Mouse (Mus musculus) intestine, postnatal 0 days (tissue): Measurements from ENCODE around the gene Prkar2a. TPM values are rescaled to one million over a fixed set of nuclear protein-coding genes. Genes with fewer than 3 reads are reported as not detected.
"Not testable (repeated sequence)": the region's sequence is repeated elsewhere in the genome, so short reads cannot be mapped to it uniquely, and the experiment has no call there.

Experiments
- ATAC-seq: fragments of 200-750 bp; cut with Nextera tagmentation; 2 replicates; pipeline ENCODE4 v1.8.0; 2017; ENCODE audit warnings: mild to moderate bottlenecking, moderate TSS enrichment, moderate library complexity
- H3K27ac ChIP-seq: fragments of 300-500 bp; sonication (generic); 2 replicates; pipeline ENCODE4 v1.5.1; 2014; ENCODE audit warnings: mild to moderate bottlenecking, low read depth, low read length, moderate library complexity
- H3K27me3 ChIP-seq: fragments of 300-500 bp; sonication (generic); replicated peaks from 2 replicates; pipeline ENCODE4 v1.6.1; 2014; ENCODE audit warnings: low read length, mixed read lengths; ENCODE audit not compliant: control insufficient read depth, insufficient read depth
- H3K36me3 ChIP-seq: fragments of 300-500 bp; sonication (generic); 2 replicates; pipeline ENCODE4 v1.6.1; 2014; ENCODE audit warnings: mild to moderate bottlenecking, moderate library complexity; ENCODE audit not compliant: control insufficient read depth, insufficient read depth
- H3K4me1 ChIP-seq: fragments of 300-500 bp; sonication (generic); replicated peaks from 2 replicates; pipeline ENCODE4 v1.6.1; 2014; ENCODE audit warnings: antibody characterized with exemption, low read length, mixed read lengths; ENCODE audit not compliant: control insufficient read depth, insufficient read depth
- H3K4me2 ChIP-seq: fragments of 300-500 bp; sonication (generic); replicated peaks from 2 replicates; pipeline ENCODE4 v1.6.1; 2014; ENCODE audit warnings: low read depth, mild to moderate bottlenecking, moderate library complexity
- H3K4me3 ChIP-seq: fragments of 300-500 bp; sonication (generic); 2 replicates; pipeline ENCODE4 v1.5.1; 2014; ENCODE audit warnings: low read depth, low read length
- H3K9ac ChIP-seq: fragments of 300-500 bp; sonication (generic); 2 replicates; pipeline ENCODE4 v1.6.1; 2014; ENCODE audit warnings: mild to moderate bottlenecking, low read depth, low read length
- H3K9me3 ChIP-seq: fragments of 300-500 bp; sonication (generic); 2 replicates; pipeline ENCODE4 v1.6.1; 2016; ENCODE audit warnings: mixed run types; ENCODE audit not compliant: control insufficient read depth
- CTCF ChIP-seq: sonication (generic); IDR thresholded peaks from 2 replicates; pipeline ENCODE4 v1.5.1; 2016; ENCODE audit warnings: low read depth, mild to moderate bottlenecking, control low read depth, antibody characterized with exemption, moderate library complexity
- WGBS: fragments of 180-500 bp; shearing (Covaris S2); extraction: QIAGEN DNeasy Blood & Tissue Kit; methylation state at CpG from one replicate; pipeline ENCODE4 v1.1.7; 2014; 5-methylcytosine and 5-hydroxymethylcytosine counted together
- polyA plus RNA-seq: library from polyadenylated mRNA; unstranded; fragments of >200 nt; fragmentation: Nextera tagmentation; extraction: Ambion mirVana; gene quantifications from 2 replicates; pipeline ENCODE4 v1.2.1, GENCODE M21; 2015

Prkar2a gene
- polyA plus RNA-seq, 1 experiment from 2014 or later: 28.3 TPM

DNA sequence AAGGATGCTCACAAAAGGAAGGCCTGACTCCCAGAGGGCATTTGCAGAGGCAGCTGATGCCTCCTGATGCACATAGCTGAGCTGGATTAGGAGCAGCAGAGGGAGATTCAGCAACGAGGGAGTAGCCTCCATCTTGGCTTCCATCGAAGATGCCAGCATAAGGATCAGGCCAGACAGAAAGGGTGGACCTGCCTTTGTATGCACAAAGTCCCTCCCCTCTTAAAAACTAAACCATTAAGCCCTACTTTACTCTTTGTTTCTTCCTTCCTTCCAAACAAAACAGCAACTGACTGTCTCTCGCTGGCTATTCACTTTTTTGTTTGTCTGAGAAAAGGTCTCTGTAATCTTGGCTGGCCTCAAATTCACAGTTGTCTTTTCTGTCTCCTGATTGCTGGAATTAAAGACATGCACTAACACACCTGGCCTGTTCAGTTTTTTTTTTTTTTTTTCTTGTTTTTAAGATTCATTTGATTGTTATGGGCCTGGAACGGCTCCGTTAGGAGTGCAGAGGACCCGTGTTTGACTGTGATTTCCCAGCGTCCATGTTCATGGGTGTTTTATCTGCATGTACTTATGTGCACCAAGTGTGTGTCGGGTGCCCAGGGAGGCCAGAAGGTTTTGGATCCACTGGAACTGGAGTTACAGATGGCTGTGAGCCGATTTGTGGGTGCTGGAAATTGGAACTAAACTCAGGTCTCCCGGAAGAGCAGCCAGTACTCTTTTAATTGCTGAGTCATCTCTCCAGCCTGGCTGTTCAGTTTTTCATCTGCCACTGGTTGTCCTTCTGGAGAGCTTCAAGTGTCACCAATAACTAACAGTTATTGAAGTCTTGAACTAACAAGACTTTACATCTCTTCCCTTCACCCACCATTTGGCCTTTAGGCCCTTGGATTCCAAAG, 34.3 kb upstream of the Prkar2a start:
- WGBS: 76% methylated on average over 10 of the region's 10 CpGs
- no peak overlapping the region for H3K27ac ChIP-seq
- no peak for TF ChIP-seq CTCF

DNA sequence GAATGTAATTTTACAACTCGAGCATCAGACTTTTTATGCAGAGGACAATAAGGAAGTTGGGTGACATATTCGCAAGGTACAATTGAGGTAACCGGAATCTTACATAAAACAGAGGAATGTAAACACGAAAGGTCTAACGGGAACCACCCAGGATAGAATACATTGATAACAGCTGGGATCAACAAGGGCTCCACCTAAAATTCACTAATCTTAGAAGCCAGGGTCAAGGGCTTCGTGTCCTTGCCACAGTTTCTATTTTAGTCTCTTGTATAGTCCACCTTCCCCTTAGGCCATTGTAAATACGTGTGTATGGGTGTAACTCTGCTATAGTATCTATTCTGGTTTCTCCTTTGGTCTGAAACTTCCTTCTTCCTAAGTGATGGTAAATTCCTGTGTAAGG, 33.2 kb upstream of the Prkar2a start:
- H3K4me3 ChIP-seq: not testable (repeated sequence)

More for the DNA sequence above, 34.3 kb upstream of the Prkar2a start:
- 0 out of 2 replicates have a peak overlapping the region, but pooled peaks have one; percentile 2 for H3K4me2 ChIP-seq
- no peaks in the 10 kb centered on the region for H3K27me3 ChIP-seq
- no peak overlapping the region for H3K9ac ChIP-seq
- no peak for ATAC-seq
- H3K9me3 ChIP-seq: no peaks in the 10 kb centered on the region
- no peaks in the 10 kb centered on the region for H3K4me1 ChIP-seq
- no peak overlapping the region for H3K4me3 ChIP-seq
- H3K36me3 ChIP-seq: no peaks in the 10 kb centered on the region

DNA sequence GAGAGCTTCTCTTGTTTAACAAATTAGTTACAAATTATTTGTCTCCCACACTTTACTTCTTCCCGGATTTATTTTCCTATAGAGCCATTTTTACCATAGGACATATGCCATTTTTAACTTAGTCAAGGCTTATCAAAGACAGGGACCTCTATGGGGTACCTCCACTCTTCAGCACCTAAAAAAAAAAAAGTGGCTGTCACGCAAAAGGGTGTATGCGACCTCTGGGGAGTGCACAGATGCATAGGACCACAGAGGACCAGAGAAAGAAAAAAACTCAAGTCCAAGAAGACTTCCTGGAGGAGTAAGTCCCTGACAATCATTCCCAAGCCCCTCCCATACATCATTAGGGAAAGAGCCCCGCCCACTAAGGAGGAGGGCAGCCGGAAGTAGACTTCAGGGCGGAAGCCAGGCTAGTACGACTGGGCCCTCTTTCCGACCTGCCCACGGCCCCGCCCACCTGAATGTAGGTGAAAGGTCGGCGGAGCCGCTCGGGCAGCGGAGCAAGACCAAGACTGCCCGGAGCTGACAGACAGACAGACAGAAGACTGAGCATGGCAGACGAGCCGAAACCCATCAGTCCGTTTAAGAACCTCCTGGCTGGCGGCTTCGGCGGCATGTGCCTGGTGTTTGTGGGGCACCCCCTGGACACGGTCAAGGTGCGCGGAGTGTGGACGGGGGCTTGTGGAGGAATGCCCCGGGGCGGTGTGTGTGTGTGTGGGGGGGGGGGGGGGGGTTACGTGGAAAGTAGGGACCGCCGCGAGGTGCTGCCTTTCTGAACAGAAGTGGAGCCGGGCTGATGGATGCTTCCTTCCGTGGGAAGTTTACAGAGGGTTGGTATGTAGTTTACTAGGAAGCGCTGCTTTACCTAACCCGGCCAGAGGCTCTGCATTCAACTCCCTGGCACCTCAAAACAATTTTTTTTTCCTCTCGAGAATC, 27.2 kb upstream of the Prkar2a start, which contains the start of gene Slc25a20:
Slc25a20 (plus strand) TSS at position 412 of the 936 bp plus-strand sequence.
- no peak for TF ChIP-seq CTCF
- peak within 1 kb of the TSS; percentile 74 for H3K4me3 ChIP-seq
- peak within 1 kb of the TSS; percentile 73 for H3K9ac ChIP-seq
- peak; percentile 90 for ATAC-seq
- 3% methylated on average over 37 of the region's 37 CpGs for WGBS
- H3K4me2 ChIP-seq: peak within 1 kb of the TSS; percentile 78
- 0 out of 2 replicates have a peak, but pooled peaks cover 2% of the 10 kb centered on the region for H3K4me1 ChIP-seq
- H3K27ac ChIP-seq: peak within 1 kb of the TSS; percentile 88
- H3K36me3 ChIP-seq: no peaks in the 10 kb centered on the region
- H3K9me3 ChIP-seq: no peaks in the 10 kb centered on the region
- no peaks in the 10 kb centered on the region for H3K27me3 ChIP-seq

More for the DNA sequence above, 33.2 kb upstream of the Prkar2a start:
- H3K27me3 ChIP-seq, H3K27ac ChIP-seq, H3K9me3 ChIP-seq, H3K4me1 ChIP-seq, H3K9ac ChIP-seq, H3K36me3 ChIP-seq, H3K4me2 ChIP-seq, ATAC-seq: not testable (repeated sequence)
- WGBS: 26% methylated on average over 7 of the region's 7 CpGs

DNA sequence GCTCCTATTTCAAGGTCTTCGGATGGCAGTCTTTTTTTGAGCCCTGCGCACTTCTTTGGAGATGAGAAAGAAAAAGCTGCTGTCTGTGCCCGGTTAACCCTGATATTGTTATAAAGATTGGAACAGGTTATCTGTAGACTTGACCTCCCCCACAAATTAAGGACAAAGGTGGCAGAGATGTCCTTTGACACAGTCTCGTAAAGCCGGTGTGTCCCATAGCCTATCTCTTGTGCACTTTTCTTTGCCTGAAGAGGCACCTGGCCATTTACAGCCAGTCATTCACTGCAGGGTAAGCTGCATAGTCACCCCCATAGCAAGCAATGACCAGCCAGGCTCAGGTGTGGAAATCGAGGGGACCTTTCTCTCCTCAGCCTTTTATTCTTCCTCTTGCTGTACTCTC, 26.5 kb upstream of the Prkar2a start:
- peak overlapping the region; percentile 74 for H3K4me3 ChIP-seq
- peak overlapping the region; percentile 73 for H3K9ac ChIP-seq
- no peaks in the 10 kb centered on the region; the same call in 1 of the 2 replicates for H3K36me3 ChIP-seq
- no peaks in the 10 kb centered on the region for H3K9me3 ChIP-seq
- 17% methylated on average over 6 of the region's 6 CpGs for WGBS
- H3K27ac ChIP-seq: peak overlapping the region; percentile 88
- H3K4me2 ChIP-seq: peak overlapping the region; percentile 78
- 0 out of 2 replicates have a peak, but pooled peaks cover 2% of the 10 kb centered on the region for H3K4me1 ChIP-seq
- no peaks in the 10 kb centered on the region for H3K27me3 ChIP-seq
- no peak for TF ChIP-seq CTCF
- ATAC-seq: peak; percentile 22

DNA sequence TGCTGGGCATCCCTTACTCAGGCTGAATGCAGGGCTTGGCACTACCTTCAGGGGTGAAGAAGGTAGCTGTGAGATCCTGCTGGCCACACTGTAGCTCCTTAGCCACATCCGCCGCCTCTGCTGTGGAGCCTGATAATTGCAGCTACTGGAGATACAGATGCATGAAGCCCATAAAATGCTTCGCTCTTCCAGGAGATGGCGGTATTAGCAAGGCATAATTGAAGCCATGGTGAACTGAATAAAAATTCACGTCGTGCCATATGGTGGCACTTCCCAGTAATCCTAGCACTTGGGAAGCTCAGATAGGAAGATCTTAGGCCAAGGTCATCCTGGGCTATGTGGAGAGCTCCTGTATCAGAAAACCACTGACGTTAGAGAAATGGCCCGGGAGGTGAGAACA, 19.2 kb upstream of the Prkar2a start:
- no peak overlapping the region for H3K9ac ChIP-seq
- WGBS: 61% methylated on average over 8 of the region's 8 CpGs
- peak; percentile 40; the same call in 1 of the 2 replicates for ATAC-seq

DNA sequence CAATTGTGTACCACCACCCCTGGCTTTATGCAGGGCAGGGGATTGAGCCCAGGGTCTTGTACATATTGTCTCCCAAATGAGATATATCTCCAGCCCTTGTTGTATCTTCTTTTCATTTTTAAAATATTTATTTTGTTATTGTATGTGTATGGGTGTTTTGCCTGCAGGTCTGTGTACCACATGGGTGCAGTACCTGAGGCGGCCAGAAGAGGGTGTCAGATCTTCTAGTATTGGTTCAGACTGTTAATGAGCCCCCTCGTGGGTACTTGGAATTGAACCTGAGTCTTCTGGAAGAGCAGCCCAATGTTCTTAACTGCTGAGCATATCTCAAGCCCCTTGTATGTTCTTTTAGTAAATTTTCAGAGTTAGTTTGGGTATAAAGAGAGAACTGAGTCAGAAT, 16.0 kb upstream of the Prkar2a start:
- H3K9me3 ChIP-seq: no peaks in the 10 kb centered on the region
- H3K27ac ChIP-seq: no peak overlapping the region
- H3K36me3 ChIP-seq: peaks cover 46% of the 10 kb centered on the region
- no peak overlapping the region for H3K9ac ChIP-seq
- no peak overlapping the region for H3K4me3 ChIP-seq
- H3K4me2 ChIP-seq: no peak overlapping the region
- TF ChIP-seq CTCF: peak; percentile 65
- H3K4me1 ChIP-seq: no peaks in the 10 kb centered on the region
- WGBS: 54% methylated on average over 2 of the region's 2 CpGs
- H3K27me3 ChIP-seq: no peaks in the 10 kb centered on the region
- no peak for ATAC-seq

More for the DNA sequence above, 19.2 kb upstream of the Prkar2a start:
- H3K27ac ChIP-seq: no peak overlapping the region
- H3K4me2 ChIP-seq: no peak overlapping the region
- peaks cover 26% of the 10 kb centered on the region for H3K36me3 ChIP-seq
- TF ChIP-seq CTCF: peak; percentile 78
- H3K27me3 ChIP-seq: no peaks in the 10 kb centered on the region
- no peaks in the 10 kb centered on the region for H3K4me1 ChIP-seq
- no peak overlapping the region for H3K4me3 ChIP-seq
- H3K9me3 ChIP-seq: no peaks in the 10 kb centered on the region
